Mouse (Mus musculus) forebrain, embryonic 13.5 days (tissue): ENCODE data around the gene Tmx4. TPM values are rescaled to one million over a fixed set of nuclear protein-coding genes. Genes with fewer than 3 reads are reported as not detected.

Experiments
- ATAC-seq: fragments of 200-750 bp; cut with Nextera tagmentation; 2 replicates; pipeline ENCODE4 v1.8.0; 2017
- H3K27ac ChIP-seq: fragments of 300-500 bp; sonication (generic); 2 replicates; pipeline ENCODE4 v1.5.1; 2015; ENCODE audit warnings: inconsistent platforms, mild to moderate bottlenecking, moderate library complexity
- H3K27me3 ChIP-seq: fragments of 300-500 bp; sonication (generic); 2 replicates; pipeline ENCODE4 v1.6.1; 2015; ENCODE audit warnings: mild to moderate bottlenecking, inconsistent platforms
- H3K36me3 ChIP-seq: fragments of 300-500 bp; sonication (generic); 2 replicates; pipeline ENCODE4 v1.6.1; 2015; ENCODE audit warnings: mild to moderate bottlenecking, inconsistent platforms; ENCODE audit not compliant: poor library complexity, severe bottlenecking
- H3K4me1 ChIP-seq: fragments of 300-500 bp; sonication (generic); 2 replicates; pipeline ENCODE4 v1.6.1; 2015; ENCODE audit warnings: inconsistent platforms
- H3K4me2 ChIP-seq: fragments of 300-500 bp; sonication (generic); 2 replicates; pipeline ENCODE4 v1.6.1; 2015; ENCODE audit warnings: inconsistent platforms, mild to moderate bottlenecking, moderate library complexity
- H3K4me3 ChIP-seq: fragments of 300-500 bp; sonication (generic); 2 replicates; pipeline ENCODE4 v1.5.1; 2015; ENCODE audit warnings: mild to moderate bottlenecking, inconsistent platforms
- H3K9ac ChIP-seq: fragments of 300-500 bp; sonication (generic); 2 replicates; pipeline ENCODE4 v1.6.1; 2015; ENCODE audit warnings: mild to moderate bottlenecking, inconsistent platforms
- H3K9me3 ChIP-seq: fragments of 300-500 bp; sonication (generic); replicated peaks from 2 replicates; pipeline ENCODE4 v1.6.1; 2016; ENCODE audit warnings: inconsistent platforms
- WGBS: fragments of 180-500 bp; shearing (Covaris S2); methylation state at CpG from one replicate; pipeline ENCODE4 v1.1.7; 2015; 5-methylcytosine and 5-hydroxymethylcytosine counted together
- polyA plus RNA-seq: library from polyadenylated mRNA; unstranded; fragments of >200 nt; fragmentation: Nextera tagmentation; extraction: Ambion mirVana; gene quantifications from 2 replicates; pipeline ENCODE4 v1.2.1, GENCODE M21; 2015

Tmx4 gene
- polyA plus RNA-seq, 1 experiment from 2014 or later, result 57.8 TPM

DNA sequence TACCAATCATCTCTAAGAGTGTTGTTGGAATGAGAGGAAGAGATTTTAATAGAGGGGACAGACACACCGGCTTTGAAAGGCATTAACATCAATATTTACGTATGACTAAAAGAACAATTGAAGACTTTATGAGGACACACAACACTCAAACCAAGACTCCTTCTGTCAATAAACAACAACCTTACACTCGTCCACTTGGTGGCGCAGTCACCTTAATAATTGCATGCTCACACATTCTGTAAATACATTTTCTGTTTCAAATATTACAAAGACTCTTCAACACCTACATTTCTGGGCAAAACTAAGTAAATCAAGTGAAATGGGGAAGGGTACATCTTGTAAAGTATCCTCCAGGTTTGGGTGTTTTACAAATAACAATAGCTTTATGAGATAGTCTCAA, 94.2 kb downstream of the Tmx4 start:
- H3K36me3 ChIP-seq, result no peaks in the 10 kb centered on the region
- H3K27me3 ChIP-seq, result no peaks in the 10 kb centered on the region
- no peak overlapping the region for H3K9ac ChIP-seq
- H3K4me2 ChIP-seq, result no peak overlapping the region
- ATAC-seq, result 0 out of 2 replicates have a peak, but pooled peaks have one; percentile 38
- 0 out of 2 replicates have a peak, but pooled peaks cover 2% of the 10 kb centered on the region for H3K4me1 ChIP-seq
- H3K4me3 ChIP-seq, result no peak overlapping the region
- no peak overlapping the region for H3K27ac ChIP-seq
- 24% methylated on average over 4 of the region's 4 CpGs for WGBS
- no peaks in the 10 kb centered on the region for H3K9me3 ChIP-seq

DNA sequence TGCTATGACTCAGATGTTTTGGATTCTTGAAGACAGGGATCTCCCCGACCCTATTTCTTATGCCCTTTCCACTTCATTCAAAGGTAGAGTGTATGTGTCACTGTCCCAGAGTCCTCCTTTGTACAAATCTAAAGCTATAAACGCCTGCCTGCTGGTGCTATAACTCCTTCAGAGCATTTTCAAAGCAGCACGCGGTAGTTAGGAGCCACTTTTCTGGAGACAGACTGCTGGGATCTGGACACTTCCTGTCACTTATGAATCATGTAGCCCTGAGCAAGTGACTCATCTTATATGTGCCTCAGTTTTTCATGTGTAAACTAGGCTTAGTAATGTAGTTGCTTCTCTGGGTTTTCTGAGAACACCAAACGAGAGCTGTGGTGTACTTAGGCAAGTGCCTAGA, 98.8 kb downstream of the Tmx4 start:
- no peaks in the 10 kb centered on the region for H3K36me3 ChIP-seq
- H3K4me1 ChIP-seq, result 0 out of 2 replicates have a peak, but pooled peaks cover 5% of the 10 kb centered on the region
- no peaks in the 10 kb centered on the region for H3K27me3 ChIP-seq
- ATAC-seq, result no peak
- WGBS, result 57% methylated on average over 5 of the region's 5 CpGs
- H3K4me3 ChIP-seq, result no peak overlapping the region
- no peak overlapping the region for H3K9ac ChIP-seq
- H3K9me3 ChIP-seq, result no peaks in the 10 kb centered on the region
- no peak overlapping the region for H3K4me2 ChIP-seq
- H3K27ac ChIP-seq, result no peak overlapping the region

DNA sequence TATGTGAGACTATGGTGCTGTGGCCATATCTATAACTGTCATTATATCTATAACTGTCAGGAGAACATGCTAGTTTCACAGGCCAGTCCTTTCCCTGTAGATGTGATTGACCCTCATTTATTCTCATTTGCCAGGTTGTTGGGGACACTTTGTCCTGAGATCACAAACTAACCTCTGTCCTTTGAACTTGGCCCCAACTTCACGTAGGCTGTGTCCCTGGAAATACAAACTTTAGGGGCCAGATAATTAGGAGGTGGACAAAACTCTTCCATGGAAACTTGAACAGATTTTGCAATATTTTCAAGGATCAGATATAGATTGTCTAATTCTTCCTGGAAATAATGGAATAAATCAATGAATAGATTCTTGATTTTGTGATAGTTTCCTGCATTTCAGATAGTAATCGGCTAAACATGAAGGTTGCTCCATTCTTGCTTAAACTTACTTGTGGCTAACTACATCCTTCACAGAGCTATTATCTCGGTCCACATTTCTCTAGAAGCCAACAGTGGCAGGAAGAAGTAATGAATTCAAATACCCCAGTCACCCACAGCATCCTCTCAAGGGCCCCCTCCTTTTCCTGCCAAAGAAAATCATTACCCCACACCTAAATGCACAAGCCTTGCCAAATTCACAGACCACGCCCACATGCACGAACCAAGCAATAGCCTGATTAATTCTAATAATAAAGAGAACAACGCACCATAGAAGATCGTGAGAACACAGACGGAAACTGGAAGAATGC, 99.5 kb downstream of the Tmx4 start:
- Histone ChIP-seq H3K27ac (no peak overlapping the region), H3K4me3 (no peak overlapping the region), H3K9ac (no peak overlapping the region), H3K4me1 (0 out of 2 replicates have a peak, but pooled peaks cover 5% of the 10 kb centered on the region), H3K9me3 (no peaks in the 10 kb centered on the region), H3K4me2 (no peak overlapping the region), H3K27me3 (no peaks in the 10 kb centered on the region), H3K36me3 (no peaks in the 10 kb centered on the region)
- ATAC-seq, result 0 out of 2 replicates have a peak, but pooled peaks have one; percentile 33
- 57% methylated on average over 8 of the region's 8 CpGs for WGBS

Other genes starting within 250 kb of the Tmx4 start
- gene Hao1, start 89.8 kb downstream of the Tmx4 start, polyA plus RNA-seq, result not detected in 2 replicates
- 27.3 and 27.6 TPM in 2 replicates for gene Plcb1, start 141.9 kb upstream of the Tmx4 start, polyA plus RNA-seq